Mouse (Mus musculus) hindbrain, embryonic 10.5 days (tissue): ENCODE data around the gene Cntn5. TPM values are rescaled to one million over a fixed set of nuclear protein-coding genes. Genes with fewer than 3 reads are reported as not detected.

Source experiments
- DNase-seq: peaks from one replicate; pipeline ENCODE4 v3.0.0-alpha.2; 2017; ENCODE audit warnings: low spot score
- H3K27ac ChIP-seq: fragments of 300-500 bp; sonication (generic); 2 replicates; pipeline ENCODE4 v1.5.1; 2016; ENCODE audit warnings: mild to moderate bottlenecking, moderate library complexity
- H3K27me3 ChIP-seq: fragments of 300-500 bp; sonication (generic); 2 replicates; pipeline ENCODE4 v1.6.1; 2016; ENCODE audit warnings: mild to moderate bottlenecking; ENCODE audit not compliant: poor library complexity, insufficient read depth, severe bottlenecking
- H3K36me3 ChIP-seq: fragments of 300-500 bp; sonication (generic); 2 replicates; pipeline ENCODE4 v1.6.1; 2016; ENCODE audit warnings: mild to moderate bottlenecking, moderate library complexity
- H3K4me1 ChIP-seq: fragments of 300-500 bp; sonication (generic); replicated peaks from 2 replicates; pipeline ENCODE4 v1.6.1; 2016; ENCODE audit warnings: mild to moderate bottlenecking
- H3K4me3 ChIP-seq: fragments of 300-500 bp; sonication (generic); 2 replicates; pipeline ENCODE4 v1.5.1; 2016; ENCODE audit warnings: mild to moderate bottlenecking, moderate library complexity
- H3K9me3 ChIP-seq: fragments of 300-500 bp; sonication (generic); 2 replicates; pipeline ENCODE4 v1.6.1; 2016; ENCODE audit warnings: mild to moderate bottlenecking, moderate library complexity
- WGBS: fragments of 180-500 bp; shearing (Covaris S2); methylation state at CpG from one replicate; pipeline ENCODE4 v1.1.7; 2016; 5-methylcytosine and 5-hydroxymethylcytosine counted together
- polyA plus RNA-seq: library from polyadenylated mRNA; unstranded; fragments of >200 nt; fragmentation: Nextera tagmentation; extraction: Ambion mirVana; gene quantifications from 2 replicates; pipeline ENCODE4 v1.2.1, GENCODE M21; 2016

The Cntn5 gene
- polyA plus RNA-seq, 1 experiment from 2014 or later, result 2.4 TPM

DNA sequence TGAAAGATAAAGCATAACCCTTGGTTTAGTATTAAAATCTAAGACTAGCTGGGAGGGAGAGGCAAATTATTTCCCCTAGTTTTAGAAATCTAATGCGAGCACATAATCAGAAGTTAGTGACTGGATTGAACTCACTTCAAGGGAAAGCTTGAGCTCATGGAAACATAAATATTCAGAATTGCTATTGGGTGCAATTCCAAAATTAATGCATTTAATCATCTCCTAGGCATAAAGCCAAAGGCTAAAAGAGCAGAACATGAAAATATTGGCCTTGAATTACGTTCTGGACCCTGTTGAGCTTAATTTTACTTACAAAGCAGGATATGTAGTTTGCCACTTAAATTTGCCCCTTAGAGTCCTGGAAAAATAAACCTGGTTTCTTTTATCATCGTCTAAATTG, 1124.9 kb downstream of the Cntn5 start:
- Histone ChIP-seq H3K27me3 (no peaks in the 10 kb centered on the region), H3K27ac (no peak overlapping the region), H3K4me3 (no peak overlapping the region), H3K9me3 (no peaks in the 10 kb centered on the region), H3K36me3 (no peaks in the 10 kb centered on the region), H3K4me1 (no peaks in the 10 kb centered on the region)
- WGBS, result 89% methylated on average over 3 of the region's 3 CpGs
- no peak for DNase-seq

DNA sequence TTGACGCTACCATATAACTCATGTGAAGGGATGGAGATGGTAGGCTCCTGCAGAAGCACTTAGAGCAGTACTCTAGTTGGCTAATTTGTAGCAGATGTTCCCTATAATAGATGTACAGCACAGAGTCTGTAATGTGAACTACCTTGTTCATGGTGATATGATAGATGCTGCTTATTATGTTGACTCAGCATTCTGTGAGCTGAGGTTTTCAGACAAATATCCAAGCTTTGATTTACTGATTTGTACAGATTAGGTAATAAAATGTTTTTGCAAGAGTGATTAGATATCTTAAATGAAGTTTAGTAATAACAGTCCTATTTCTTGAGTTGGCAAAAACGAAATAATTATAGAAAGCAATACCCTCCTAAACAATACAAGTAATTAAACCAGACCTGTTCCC, 1133.8 kb downstream of the Cntn5 start:
- DNase-seq, result no peak
- WGBS, result 83% methylated on average over 2 of the region's 2 CpGs

DNA sequence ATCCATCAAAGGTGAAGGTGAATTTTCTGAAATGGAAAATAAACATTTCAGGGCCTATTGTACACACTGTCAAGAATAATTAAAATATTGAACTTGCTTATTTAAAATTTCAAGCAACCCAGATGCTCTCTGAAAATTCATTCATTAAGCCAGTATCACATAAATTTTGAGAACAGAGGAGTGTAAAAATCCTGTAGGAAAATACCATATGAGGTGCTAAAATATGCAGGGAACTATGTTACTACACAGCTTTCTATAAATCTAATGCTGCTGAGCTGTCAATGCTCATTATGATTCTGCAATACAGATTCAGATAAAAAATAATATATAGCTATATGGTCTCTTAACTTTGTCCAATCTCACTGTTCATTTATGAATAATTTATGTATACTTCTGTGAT, 1134.9 kb downstream of the Cntn5 start:
- H3K4me1 ChIP-seq, result no peaks in the 10 kb centered on the region
- no peak for DNase-seq
- H3K4me3 ChIP-seq, result no peak overlapping the region
- no peak overlapping the region for H3K27ac ChIP-seq
- no peaks in the 10 kb centered on the region for H3K36me3 ChIP-seq
- H3K9me3 ChIP-seq, result no peaks in the 10 kb centered on the region
- no peaks in the 10 kb centered on the region for H3K27me3 ChIP-seq

More for the DNA sequence above, 1133.8 kb downstream of the Cntn5 start:
- Histone ChIP-seq H3K27ac (no peak overlapping the region), H3K9me3 (no peaks in the 10 kb centered on the region), H3K4me1 (no peaks in the 10 kb centered on the region), H3K36me3 (no peaks in the 10 kb centered on the region), H3K27me3 (no peaks in the 10 kb centered on the region), H3K4me3 (no peak overlapping the region)

DNA sequence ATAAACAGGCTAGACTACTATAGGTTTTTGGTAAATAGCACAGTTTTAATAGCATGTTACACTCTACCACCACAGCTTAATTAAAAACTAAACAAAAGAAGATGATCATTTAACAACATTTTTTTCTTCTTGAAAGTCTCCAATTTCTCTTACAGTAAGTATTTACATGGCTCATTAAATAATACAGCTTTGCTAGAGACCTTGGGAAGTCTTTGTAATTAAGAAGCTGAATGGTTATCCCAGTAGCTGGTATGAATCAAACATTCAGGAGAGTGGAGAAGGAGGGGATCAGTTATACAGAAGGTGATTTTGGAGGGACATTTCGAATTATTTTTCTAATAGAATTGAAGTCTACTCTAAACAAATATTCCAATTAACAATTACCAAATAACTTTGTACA, 1186.4 kb downstream of the Cntn5 start:
- 85% methylated on average over 1 of the region's 1 CpGs for WGBS
- H3K27me3 ChIP-seq, result no peaks in the 10 kb centered on the region
- H3K9me3 ChIP-seq, result no peaks in the 10 kb centered on the region
- no peaks in the 10 kb centered on the region for H3K4me1 ChIP-seq
- H3K27ac ChIP-seq, result no peak overlapping the region
- no peaks in the 10 kb centered on the region for H3K36me3 ChIP-seq
- DNase-seq, result no peak
- H3K4me3 ChIP-seq, result no peak overlapping the region

DNA sequence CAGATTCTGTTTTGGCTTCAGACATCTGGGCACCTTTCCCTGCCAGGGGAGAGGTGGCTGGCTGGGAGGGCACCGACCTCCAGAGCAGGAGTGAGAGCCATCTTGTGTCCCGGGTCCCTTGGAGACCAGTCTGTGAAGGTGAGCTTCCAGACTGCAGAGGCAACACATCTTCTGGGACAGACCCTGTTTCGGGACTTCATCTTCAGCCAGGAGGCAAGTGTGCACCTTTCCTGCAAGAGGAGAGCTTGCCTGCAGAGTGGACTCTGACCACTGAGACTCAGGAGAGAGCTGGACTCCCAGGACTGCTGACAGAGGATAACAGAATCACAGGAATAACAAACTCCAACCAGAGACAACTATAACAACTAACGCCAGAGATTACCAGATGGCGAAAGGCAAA, 1195.9 kb downstream of the Cntn5 start:
- no peaks in the 10 kb centered on the region for H3K9me3 ChIP-seq
- H3K36me3 ChIP-seq, result no peaks in the 10 kb centered on the region
- no peaks in the 10 kb centered on the region for H3K4me1 ChIP-seq
- H3K27ac ChIP-seq, result no peak overlapping the region
- no peak for DNase-seq
- WGBS, result 91% methylated on average over 5 of the region's 5 CpGs
- no peaks in the 10 kb centered on the region for H3K27me3 ChIP-seq
- H3K4me3 ChIP-seq, result no peak overlapping the region

DNA sequence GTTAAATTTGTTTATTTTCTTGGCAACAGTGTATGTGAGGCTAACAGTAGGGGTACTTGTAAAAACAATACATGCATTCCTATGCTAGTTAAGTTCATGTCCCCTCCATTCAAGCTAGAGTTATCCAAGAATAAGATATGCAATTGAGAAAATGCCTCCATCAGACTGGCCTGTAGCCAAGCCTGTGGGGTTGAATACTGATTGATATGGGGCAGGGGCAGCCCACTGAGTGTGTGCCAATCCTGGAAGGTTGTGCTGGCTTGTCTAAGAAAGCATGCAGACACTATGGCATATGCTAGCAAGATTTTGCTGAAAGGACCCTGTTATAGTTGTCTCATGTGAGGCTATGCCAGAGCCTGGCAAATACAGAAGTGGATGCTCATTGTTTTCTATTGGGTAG, 1196.8 kb downstream of the Cntn5 start:
- Histone ChIP-seq H3K27me3 (no peaks in the 10 kb centered on the region), H3K9me3 (no peaks in the 10 kb centered on the region), H3K36me3 (no peaks in the 10 kb centered on the region), H3K4me3 (no peak overlapping the region), H3K4me1 (no peaks in the 10 kb centered on the region), H3K27ac (no peak overlapping the region)
- no peak for DNase-seq

DNA sequence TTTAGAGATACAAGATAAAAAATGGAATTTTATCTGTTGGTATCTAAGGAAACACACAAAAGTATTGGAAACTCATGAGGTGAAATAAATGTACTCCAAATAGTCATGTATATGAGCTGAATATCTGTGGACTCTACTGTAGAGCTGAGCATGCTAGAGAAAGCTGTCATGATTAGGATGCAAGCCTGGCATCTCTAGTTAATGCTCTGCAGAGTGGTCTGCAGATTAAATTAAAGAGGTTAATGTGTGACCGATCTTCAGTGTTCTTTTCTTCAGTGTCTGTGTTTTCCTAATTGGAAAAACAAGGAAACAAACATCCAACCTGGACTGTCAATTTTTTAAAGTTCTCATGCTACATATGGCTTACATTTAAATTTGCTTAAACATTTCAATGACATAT, 1199.4 kb downstream of the Cntn5 start:
- Histone ChIP-seq H3K27me3 (no peaks in the 10 kb centered on the region), H3K36me3 (no peaks in the 10 kb centered on the region), H3K4me3 (no peak overlapping the region), H3K9me3 (no peaks in the 10 kb centered on the region), H3K27ac (no peak overlapping the region), H3K4me1 (no peaks in the 10 kb centered on the region)
- WGBS, result 85% methylated on average over 1 of the region's 1 CpGs
- no peak for DNase-seq

DNA sequence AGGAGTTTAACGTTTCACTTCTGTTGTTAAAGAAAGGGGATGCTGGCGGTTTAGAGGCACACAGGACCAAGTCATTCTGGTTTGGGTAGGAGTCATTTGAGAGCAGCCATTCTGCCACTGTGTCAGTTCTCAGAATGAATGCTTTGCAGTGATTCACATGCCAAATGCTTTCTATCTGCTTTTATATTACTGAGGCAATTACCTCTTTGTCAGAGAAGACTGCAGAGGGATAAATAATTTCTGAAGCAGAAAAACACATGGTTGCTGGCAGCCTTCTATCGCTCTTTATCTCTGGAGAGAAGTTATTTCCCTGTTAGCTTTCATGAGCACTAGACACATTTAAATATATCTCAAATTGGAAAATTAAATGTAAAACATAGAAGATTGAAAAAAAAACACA, 1207.9 kb downstream of the Cntn5 start:
- no peaks in the 10 kb centered on the region for H3K9me3 ChIP-seq
- WGBS, result 77% methylated on average over 3 of the region's 3 CpGs
- no peaks in the 10 kb centered on the region for H3K4me1 ChIP-seq
- no peak overlapping the region for H3K4me3 ChIP-seq
- H3K27me3 ChIP-seq, result no peaks in the 10 kb centered on the region
- H3K27ac ChIP-seq, result no peak overlapping the region
- no peaks in the 10 kb centered on the region for H3K36me3 ChIP-seq
- DNase-seq, result no peak

DNA sequence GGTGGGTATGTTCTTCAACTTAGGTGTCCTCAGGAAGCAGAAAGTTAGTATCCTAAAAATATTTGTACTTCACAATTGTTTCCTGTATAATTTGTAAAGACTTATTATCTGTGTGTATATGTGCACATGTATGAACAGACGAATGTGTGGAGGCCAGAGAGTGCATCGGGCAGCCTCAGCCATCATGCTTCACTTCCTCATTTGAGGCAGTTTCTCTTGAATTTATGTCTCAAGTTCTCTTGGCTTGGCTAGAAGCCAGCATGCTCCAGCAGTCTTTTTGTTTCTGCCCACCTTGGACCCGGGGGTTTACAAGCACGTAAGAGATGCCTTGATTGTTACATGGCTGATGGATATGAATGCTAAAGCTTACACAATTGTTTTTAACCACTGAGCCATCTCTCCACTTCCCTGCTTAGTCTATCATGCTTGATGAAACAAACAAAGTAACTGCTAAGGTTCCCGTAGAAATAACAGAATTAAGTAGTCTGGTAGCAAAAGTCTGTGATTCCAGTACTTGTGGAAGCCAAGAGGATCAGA, 1222.2 kb downstream of the Cntn5 start:
- Histone ChIP-seq H3K4me3 (no peak overlapping the region), H3K9me3 (no peaks in the 10 kb centered on the region), H3K36me3 (no peaks in the 10 kb centered on the region), H3K27me3 (no peaks in the 10 kb centered on the region), H3K4me1 (no peaks in the 10 kb centered on the region), H3K27ac (no peak overlapping the region)
- 55% methylated on average over 5 of the region's 5 CpGs for WGBS
- no peak for DNase-seq

DNA sequence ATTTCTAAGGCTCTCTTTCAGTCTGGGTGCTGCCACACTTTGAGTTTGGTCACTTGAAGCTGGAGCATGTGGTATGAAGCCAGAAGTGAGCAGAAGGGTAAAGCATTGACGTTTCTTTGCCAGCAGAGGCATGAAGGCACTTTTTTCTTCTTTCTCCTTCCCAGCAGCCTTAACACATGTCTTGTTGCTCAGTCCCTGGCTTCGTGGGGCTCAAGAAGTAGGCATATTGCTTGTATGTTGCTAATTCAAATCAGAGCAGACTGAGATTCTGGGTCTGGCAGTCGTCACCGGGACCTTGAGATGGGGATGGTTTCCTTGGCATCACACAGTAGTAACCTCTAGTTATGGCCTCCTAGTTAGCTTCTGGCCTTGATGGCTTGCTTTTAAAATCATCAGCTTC, 1228.5 kb downstream of the Cntn5 start:
- Histone ChIP-seq H3K4me3 (no peak overlapping the region), H3K27ac (no peak overlapping the region), H3K36me3 (no peaks in the 10 kb centered on the region), H3K4me1 (peaks cover 12% of the 10 kb centered on the region), H3K9me3 (no peaks in the 10 kb centered on the region), H3K27me3 (no peaks in the 10 kb centered on the region)
- DNase-seq, result no peak
- 83% methylated on average over 4 of the region's 4 CpGs for WGBS

DNA sequence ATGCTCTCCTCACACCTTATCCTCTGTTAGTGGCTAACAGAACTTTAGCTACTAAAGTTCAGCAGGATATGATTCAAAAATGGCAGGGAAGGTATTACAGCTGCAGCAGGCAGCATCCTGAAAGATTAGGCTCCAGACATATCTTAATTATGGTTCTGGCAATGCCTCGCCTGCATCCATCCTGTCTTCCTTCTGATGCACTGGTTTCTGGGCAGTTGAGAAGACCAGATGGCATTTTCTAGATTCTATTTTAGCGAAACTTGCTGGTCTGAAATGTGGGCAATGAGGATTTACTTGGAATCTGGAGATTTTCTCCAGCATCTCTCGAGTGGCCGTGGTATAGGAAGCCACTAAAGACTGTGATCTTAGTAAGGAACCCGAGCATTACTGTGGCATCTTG, 1230.0 kb downstream of the Cntn5 start:
- H3K36me3 ChIP-seq, result no peaks in the 10 kb centered on the region
- 87% methylated on average over 5 of the region's 5 CpGs for WGBS
- H3K9me3 ChIP-seq, result no peaks in the 10 kb centered on the region
- H3K4me1 ChIP-seq, result peaks cover 12% of the 10 kb centered on the region
- H3K27ac ChIP-seq, result no peak overlapping the region
- H3K27me3 ChIP-seq, result no peaks in the 10 kb centered on the region
- no peak overlapping the region for H3K4me3 ChIP-seq
- no peak for DNase-seq

DNA sequence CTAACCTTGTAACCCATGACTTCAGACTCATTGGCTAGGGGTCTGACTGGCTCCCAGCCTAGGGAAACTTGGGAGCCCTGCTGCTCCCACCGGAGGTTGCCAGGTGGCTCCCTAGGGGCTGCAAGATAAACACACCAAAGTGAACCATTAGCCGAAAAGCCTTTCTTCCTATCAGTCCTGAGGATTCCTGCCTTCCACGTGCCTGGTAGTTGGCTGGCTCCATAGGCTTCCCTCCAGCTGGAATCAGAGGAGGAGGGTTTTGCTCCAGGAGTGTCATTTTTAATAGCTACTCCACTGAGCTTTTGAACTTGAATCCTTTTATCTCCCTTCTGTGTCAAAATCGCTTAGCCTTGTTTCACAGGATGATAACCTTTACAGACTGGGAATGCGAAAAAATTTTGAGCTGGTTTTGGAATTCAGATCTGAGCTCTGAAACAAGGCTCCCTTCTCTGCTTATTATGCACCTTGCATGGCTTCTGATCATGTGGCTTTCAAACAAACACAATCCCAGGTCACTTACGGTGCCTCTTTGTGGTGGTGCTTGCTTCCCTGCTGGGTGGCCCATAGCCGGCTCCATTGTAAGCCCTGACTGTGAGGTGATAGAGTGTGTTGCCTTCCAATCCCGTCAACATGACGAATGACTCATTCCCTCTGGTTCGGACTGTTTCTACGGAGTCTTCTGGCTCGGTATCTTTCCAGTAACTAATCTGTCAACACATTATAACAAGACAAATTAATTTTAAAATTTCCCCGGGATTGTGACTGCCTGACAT, 1231.1 kb downstream of the Cntn5 start:
- Histone ChIP-seq H3K4me1 (peaks cover 12% of the 10 kb centered on the region), H3K27ac (peak overlapping the region; percentile 35; the same call in 1 of the 2 replicates), H3K9me3 (no peaks in the 10 kb centered on the region), H3K36me3 (no peaks in the 10 kb centered on the region), H3K27me3 (no peaks in the 10 kb centered on the region), H3K4me3 (no peak overlapping the region)
- peak; percentile 14 for DNase-seq
- WGBS, result 8% methylated on average over 13 of the region's 13 CpGs

DNA sequence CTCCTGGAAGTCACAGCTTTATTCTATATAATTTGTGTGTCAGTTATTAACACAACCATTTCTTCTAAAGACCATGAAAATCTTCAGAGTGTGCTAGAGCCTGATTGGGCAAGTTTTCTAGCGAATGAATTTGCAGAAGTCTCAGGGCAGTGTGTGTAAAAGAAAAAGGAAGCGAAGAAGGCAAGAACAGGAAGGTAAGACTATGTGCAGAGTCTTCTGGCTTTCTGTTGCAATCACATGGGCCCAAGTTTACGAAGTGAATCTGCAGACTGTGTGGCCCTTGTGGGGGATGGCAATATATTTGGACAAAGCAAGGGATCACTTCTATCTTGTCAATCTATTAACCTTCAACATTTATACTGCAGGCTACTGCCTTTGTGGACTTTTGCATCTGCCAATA, 1251.1 kb downstream of the Cntn5 start:
- H3K4me3 ChIP-seq, result no peak overlapping the region
- H3K9me3 ChIP-seq, result no peaks in the 10 kb centered on the region
- no peaks in the 10 kb centered on the region for H3K27me3 ChIP-seq
- no peaks in the 10 kb centered on the region for H3K4me1 ChIP-seq
- WGBS, result 92% methylated on average over 3 of the region's 3 CpGs
- no peak overlapping the region for H3K27ac ChIP-seq
- no peak for DNase-seq
- no peaks in the 10 kb centered on the region for H3K36me3 ChIP-seq

DNA sequence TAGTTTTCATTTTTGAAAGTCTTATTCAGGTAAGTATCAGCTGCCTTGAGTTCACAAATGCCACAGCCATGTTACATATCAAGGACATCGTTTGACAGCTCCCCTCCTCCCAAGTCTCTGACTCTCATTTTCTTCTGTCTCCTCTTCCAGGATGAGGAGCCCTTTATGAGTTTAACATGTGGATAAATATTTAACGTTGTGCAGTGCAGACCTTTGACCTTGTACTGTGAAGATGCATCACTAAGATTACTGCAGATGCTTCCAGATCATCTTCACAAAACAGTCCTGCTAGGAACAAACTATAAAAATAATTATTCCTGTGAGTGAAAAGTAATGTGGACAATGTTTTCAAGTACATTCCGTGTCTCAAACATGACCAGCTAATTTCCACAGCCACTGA, 1257.2 kb downstream of the Cntn5 start:
- Histone ChIP-seq H3K27me3 (no peaks in the 10 kb centered on the region), H3K4me3 (no peak overlapping the region)
- 81% methylated on average over 3 of the region's 3 CpGs for WGBS

More for the DNA sequence above, 1257.2 kb downstream of the Cntn5 start:
- no peak for DNase-seq
- no peaks in the 10 kb centered on the region for H3K4me1 ChIP-seq
- H3K36me3 ChIP-seq, result no peaks in the 10 kb centered on the region
- H3K9me3 ChIP-seq, result no peaks in the 10 kb centered on the region
- H3K27ac ChIP-seq, result no peak overlapping the region
